Mouse (Mus musculus) kidney, adult 9 months (tissue): ENCODE results near the gene Dnah9.

Experiments
- DNase-seq: peaks from one replicate; pipeline ENCODE4 v3.0.0; 2022

The Dnah9 gene

DNA sequence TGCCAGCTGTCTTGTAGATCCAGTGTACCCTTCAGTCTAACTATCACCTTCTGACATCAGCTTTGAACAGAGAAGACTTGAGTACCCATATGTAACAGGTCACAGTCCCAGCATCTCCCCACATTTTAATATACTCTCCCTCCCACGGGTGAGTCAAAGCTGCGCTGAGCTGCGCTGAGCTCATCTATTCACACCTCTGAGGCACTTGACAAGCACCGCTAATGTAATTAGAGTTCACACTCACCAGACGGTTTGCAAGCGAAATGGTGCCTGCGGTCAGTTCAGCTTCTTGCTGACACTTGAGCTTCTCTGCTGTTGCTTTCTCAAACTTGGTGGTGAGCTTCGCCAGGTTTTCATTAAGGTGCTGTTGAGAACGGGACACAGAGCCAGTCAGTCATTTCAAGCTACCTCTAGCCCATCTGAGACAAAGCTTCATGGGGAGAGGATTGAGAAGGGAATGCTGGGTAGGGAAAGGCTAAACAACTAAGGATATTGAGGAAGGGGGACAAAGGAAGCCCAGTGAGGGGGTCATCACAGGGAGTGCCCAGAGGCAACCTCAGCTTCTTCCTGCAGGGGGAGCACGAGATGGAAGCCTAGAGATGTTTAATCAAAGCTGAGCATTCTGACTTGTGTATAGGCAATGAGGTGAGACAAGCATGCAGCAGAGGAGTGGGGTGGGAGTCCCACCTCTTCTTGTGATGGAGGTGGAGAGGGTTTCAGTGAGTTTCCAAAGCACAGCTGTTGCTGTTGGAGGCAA lies 249.7 kb downstream of the Dnah9 start:
- DNase-seq = no peak

DNA sequence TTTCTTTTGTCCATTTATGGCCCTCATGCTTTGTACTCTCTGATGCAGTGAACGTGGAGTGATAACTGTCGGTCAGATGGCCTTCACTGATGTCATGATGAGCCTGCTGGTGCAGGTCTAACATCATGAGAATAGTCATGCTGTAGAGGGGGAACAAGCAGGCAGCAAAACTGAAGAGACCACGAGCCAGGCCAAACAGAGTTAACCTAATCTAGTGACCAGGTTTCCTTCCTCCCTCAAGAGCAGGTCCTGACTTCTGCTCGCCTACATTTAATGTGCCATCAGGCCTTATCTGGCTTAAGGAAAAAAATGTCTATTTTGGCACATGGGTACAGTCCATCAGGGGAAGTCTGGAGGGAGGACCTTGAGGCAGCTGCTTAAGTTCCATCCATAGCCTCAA lies 259.2 kb downstream of the Dnah9 start:
- no peak for DNase-seq

DNA sequence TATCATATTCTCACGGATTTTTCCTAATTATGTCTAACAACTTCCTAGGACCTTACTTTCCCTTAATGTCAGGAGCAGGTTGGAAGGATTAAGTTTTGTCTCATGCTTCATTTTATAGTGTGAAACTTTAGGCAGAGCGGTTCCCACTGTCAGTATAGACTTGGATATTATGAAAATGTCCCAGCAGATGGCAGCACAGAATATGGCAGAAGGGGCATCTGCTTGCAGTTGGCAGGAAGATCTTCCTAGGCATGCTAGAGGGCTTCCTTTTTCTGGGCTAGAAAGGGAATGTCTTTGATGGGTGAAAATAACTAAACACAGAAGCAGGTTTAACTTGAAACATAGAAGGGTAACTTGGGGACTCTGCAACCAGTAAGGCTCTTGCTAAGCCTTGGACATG lies 262.9 kb downstream of the Dnah9 start:
- peak; percentile 30 for DNase-seq

DNA sequence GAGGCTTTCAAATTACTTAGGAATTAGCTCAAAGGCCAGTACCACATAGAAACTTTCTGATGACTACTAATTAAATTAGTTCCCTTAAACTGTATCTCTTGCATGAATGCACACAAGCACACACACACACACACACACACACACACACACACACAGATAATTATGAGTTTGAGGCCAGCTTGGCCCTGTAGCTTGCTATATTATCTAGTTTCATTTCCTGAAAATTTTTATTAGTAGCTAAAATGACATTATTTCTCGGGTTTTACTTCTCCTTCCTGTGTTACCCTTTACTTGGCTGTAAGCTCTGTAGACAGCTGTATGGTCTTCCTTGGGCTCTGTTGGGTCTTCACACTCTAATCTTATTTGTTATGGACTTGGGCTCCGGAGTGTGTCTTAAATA lies 264.4 kb downstream of the Dnah9 start:
- DNase-seq = no peak

GRCm38 (mm10) chr11:65881465-65881864 lies 286.9 kb downstream of the Dnah9 start:
- no peak for DNase-seq

GRCm38 (mm10) chr11:65877146-65877775 lies 291.1 kb downstream of the Dnah9 start:
- DNase-seq = no peak

DNA sequence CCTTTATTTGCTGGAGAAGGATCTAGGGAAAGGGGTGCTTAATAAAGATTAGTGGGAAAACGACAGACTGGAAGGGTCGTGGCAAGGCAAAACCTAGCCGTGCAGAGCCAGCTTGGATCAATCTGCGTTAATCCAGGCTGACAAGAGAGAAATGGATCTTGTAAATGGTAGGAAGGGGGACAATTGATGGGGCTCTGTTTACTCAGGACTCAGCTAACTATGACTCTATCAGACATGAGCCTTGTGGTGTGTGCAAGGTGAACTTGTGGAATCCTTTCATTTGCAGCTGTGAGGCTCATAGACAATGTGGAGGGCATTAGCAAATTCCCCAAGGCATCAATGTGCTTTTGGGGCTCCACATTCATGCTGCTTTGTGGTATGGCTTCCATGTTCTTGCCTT lies 306.9 kb downstream of the Dnah9 start:
- DNase-seq = no peak

GRCm38 (mm10) chr11:65852066-65852465 lies 316.3 kb downstream of the Dnah9 start:
- no peak for DNase-seq

GRCm38 (mm10) chr11:65846446-65846845 lies 321.9 kb downstream of the Dnah9 start:
- no peak for DNase-seq

- DNase-seq = no peak
Observed at GRCm38 (mm10) chr11:65838999-65839398, 329.4 kb downstream of the Dnah9 start.

DNA sequence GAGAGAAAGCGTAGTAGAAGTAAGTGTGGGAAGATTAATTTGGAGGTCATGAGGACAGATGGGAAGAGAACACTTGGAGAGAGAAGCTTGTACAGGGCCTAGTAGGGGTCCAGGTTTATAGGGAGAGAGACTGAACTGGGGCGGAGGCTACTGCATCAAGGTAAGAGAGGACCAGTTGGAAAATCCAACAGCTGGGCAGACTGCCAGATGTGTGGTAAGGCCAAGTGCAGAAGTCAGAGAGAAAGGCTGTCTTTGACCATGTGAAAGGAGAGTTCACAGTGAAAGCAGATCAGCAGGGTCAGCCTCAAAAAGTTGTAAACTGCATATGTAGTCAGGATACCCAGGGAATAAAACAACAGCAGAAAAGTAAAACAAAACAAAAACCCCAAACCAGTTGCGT lies 343.8 kb downstream of the Dnah9 start:
- no peak for DNase-seq

GRCm38 (mm10) chr11:65820877-65821276 lies 347.5 kb downstream of the Dnah9 start:
- peak; percentile 56 for DNase-seq

- DNase-seq = peak; percentile 33
Observed at GRCm38 (mm10) chr11:65820280-65820679, 348.1 kb downstream of the Dnah9 start.

DNA sequence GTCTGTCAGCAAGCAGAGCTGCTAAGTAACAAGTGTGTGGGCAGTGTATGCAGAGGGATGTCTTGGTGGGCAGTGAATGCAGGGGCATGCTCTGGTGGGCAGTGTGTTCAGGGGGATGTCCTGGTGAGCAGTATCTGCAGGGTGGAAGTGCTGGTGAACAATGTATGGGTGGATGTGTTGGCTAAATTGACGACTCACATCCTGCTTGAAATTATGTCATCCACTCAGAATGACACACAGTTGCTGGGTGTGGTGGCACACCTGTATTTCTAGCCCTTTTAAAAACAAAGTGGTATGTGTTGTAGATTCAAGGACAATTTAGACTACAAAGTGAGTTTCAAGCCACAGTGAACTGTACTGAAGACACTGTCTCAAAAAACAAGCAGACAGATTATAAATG lies 350.2 kb downstream of the Dnah9 start:
- no peak for DNase-seq

- DNase-seq = no peak
Observed at GRCm38 (mm10) chr11:65816237-65816636, 352.1 kb downstream of the Dnah9 start.

- no peak for DNase-seq
Observed at GRCm38 (mm10) chr11:65814381-65814780, 354.0 kb downstream of the Dnah9 start.

GRCm38 (mm10) chr11:65812088-65812487 lies 356.3 kb downstream of the Dnah9 start:
- DNase-seq = no peak

DNA sequence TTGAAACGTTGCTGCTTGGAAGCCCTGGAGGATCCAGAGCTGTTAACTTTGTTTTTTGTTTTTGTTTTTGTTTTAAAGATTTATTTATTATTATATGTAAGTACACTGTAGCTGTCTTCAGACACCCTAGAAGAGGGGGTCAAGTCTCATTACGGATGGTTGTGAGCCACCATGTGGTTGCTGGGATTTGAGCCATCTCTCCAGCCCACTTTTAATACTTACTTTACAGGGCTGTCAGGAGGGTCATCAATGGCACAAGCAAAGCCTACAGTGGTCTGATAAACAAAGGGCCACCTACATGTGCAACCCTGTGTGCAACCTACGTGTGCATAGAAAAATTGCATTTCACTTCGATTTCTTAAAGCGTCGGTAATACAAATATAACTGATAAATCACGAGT lies 360.8 kb downstream of the Dnah9 start:
- no peak for DNase-seq

GRCm38 (mm10) chr11:65806909-65807504 lies 361.3 kb downstream of the Dnah9 start, which contains the start of gene Zkscan6:
Zkscan6 (plus strand) TSS chr11:65807175.
- DNase-seq = peak; percentile 92

GRCm38 (mm10) chr11:65806321-65806904 lies 361.9 kb downstream of the Dnah9 start:
- peak; percentile 51 for DNase-seq

DNA sequence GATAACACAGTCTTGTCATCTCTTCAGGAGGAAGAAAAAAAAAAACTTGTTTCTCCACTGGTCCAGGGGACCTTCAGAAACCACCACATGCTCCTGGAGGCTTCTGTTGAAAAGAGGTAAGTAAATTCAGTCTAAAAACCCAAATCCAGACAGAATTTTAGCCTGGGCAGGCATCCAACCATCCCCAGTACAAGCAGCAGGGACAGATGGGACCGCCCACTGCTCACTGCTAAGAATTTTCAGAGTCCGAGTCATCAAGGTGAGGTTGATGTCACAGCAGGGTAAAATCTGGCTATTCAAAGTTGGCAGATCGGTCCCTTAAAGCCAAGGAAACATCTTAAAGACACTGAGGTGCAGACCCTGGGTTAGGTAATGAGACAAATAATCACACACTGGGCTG lies 366.5 kb downstream of the Dnah9 start:
- DNase-seq = no peak

GRCm38 (mm10) chr11:65795896-65796295 lies 372.5 kb downstream of the Dnah9 start:
- DNase-seq = no peak

DNA sequence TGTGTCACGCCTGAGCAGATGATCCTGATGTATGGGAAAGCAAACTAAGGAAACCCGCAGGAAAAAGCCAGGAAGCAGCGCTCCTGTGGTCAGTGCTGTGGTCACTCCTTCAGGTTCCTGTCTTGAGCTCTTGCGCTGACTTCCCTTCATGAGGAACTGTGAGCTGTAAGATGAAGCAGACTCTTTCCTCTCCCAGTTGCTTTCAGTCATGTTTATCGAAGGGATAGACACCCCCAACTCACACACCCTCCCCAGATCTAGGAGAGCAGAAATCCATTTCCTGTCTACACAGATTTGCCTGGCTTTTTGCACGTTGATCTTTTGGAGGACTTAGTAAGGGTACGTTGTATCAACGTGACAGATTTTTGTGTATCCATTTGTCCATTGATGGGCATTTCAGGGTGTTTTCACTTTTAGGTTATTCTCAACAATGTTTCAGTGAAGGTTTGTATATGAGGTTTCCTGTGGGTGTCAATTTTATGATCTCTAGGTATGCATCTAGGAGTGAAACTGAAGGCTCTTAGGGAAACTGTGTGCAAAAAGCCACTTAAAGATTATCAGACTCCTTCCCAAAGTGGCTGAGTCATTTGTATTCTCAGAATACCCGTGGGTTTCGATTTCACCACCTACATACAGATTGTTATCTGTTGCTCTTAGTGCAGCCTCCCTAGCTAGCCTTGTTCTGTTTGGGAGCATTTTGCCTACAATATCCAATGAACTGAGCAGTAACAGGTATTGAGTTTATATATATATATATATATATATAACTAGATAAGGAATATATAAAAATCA lies 373.7 kb downstream of the Dnah9 start:
- no peak for DNase-seq
